Mouse (Mus musculus): ENCODE results near the gene Slc4a8.
"Not testable (repeated sequence)": the region's sequence is repeated elsewhere in the genome, so short reads cannot be mapped to it uniquely, and the experiment has no call there.

Gene Slc4a8

GRCm38 (mm10) chr15:100746478-100747120, 14.9 kb upstream of the Slc4a8 start:
- DNase-seq = no peak

GRCm38 (mm10) chr15:100747121-100747963, 14.2 kb upstream of the Slc4a8 start:
- DNase-seq = no peak

DNA sequence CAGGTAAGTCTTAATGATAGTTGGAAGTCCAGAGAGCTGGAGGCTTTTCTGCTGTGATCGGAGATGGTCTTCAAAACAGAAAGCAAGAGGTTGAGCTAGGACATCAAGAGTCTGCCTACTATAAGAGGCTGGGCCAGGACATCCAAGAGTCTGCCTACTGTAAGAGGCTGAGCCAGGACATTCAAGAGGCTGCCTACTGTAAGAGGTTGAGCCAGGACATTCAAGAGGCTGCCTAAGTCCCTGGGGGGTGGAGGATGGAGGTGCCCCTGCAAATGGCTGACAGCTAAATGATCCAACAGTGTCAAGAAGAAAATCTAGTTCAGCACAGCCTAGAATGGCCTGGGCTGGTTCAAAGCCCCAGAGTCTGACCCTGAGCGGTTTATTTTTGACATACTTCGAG, 13.0 kb upstream of the Slc4a8 start:
- no peak for DNase-seq

GRCm38 (mm10) chr15:100749751-100750538, 11.6 kb upstream of the Slc4a8 start:
- no peak for DNase-seq

- DNase-seq = no peak
Measured at GRCm38 (mm10) chr15:100752439-100752838, 9.1 kb upstream of the Slc4a8 start.

- DNase-seq = no peak
Measured at GRCm38 (mm10) chr15:100753045-100753444, 8.5 kb upstream of the Slc4a8 start.

DNA sequence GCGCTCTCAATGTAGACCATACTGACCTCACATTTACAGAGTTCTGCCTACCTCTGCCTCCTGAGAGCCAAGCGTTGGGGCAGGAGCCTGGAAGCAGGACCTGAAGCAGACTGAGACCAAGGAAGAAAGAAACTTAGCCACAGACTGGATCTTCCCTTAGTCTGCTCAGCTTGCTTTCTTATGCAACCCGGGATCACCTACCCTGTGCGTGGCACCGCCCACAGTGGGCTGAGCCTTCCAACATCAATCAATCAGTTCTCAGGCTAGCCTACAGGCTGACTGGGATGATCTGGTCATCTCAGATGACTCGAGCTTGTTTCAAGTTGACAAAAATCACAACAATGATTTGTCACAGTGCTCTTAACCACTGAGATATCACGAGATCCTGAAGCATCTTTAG, 7.5 kb upstream of the Slc4a8 start:
- no peak for DNase-seq

- DNase-seq = no peak
Measured at GRCm38 (mm10) chr15:100754805-100755497, 6.6 kb upstream of the Slc4a8 start.

GRCm38 (mm10) chr15:100755498-100755859, 6.1 kb upstream of the Slc4a8 start:
- DNase-seq = no peak

DNA sequence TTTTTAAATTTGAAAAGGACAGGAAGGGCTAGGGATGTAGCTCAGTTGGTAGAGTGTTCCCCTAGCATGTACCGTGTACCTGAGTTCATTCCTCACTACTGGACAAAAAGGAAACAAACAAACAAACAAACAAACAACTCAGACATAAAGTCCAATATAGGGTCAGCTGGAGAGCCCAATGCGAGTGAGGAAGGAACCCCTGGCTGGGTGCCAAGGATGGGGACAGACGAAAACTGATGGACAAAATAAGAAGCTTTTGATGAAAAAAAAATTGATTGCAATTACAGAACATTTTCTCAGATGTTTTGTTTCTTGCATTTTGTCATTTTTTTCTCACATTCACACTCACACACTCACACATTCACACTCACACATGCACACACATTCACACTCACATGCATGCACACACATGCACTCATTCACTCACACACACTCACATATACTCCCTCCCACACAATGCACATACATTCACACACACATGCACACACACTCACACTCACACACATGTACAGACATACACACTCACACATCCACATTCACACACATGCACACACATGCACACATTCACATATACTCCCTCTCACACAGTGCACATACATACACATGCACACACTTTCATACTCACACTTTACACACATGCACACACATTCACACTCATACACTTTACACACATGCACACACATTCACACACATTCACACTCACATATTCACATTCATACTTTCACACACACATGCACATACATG, 5.5 kb upstream of the Slc4a8 start:
- DNase-seq = no peak

GRCm38 (mm10) chr15:100757527-100757978, 4.0 kb upstream of the Slc4a8 start:
- DNase-seq = peak; percentile 42

- no peak for DNase-seq
Measured at GRCm38 (mm10) chr15:100759286-100759685, 2.3 kb upstream of the Slc4a8 start.

DNA sequence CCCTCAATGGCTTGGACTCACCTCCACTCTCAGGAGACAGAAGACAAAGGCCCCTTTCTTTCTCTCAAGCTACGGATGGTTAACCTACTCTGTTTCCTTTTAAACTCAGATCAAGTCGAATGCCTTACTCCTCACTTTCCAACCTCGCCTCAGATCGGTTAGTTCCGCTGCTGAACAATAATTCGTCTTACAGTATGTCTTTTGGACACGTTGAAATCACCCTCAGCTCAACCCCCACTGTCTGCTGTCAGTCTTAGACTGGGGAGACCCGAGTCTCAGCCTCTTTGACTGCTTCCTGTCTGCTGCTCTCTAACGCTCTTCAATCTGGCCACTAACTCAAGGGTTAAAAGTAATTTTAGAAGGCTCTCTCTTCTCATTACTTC, 520 bp upstream of the Slc4a8 start:
- DNase-seq = no peak

DNA sequence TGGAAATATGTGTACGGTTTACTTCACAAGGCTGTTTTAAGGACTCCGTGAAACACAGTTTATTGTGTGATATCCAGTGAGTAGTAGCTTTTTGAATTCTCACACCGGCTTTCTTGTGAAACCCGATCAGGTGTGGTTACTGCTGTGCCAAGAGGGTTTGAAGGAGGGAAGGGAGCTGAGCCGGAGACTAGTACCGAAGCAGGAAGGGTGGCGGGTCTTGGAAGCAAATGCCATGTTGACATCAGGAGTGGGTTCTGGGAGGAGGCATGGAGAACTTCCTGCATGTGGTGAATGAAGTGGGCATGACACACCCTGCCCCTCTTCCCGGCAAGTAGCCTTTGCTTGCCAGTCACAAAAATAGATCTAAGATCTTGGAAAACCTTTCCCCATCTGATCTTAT, 1.1 kb downstream of the Slc4a8 start:
- DNase-seq = no peak

DNA sequence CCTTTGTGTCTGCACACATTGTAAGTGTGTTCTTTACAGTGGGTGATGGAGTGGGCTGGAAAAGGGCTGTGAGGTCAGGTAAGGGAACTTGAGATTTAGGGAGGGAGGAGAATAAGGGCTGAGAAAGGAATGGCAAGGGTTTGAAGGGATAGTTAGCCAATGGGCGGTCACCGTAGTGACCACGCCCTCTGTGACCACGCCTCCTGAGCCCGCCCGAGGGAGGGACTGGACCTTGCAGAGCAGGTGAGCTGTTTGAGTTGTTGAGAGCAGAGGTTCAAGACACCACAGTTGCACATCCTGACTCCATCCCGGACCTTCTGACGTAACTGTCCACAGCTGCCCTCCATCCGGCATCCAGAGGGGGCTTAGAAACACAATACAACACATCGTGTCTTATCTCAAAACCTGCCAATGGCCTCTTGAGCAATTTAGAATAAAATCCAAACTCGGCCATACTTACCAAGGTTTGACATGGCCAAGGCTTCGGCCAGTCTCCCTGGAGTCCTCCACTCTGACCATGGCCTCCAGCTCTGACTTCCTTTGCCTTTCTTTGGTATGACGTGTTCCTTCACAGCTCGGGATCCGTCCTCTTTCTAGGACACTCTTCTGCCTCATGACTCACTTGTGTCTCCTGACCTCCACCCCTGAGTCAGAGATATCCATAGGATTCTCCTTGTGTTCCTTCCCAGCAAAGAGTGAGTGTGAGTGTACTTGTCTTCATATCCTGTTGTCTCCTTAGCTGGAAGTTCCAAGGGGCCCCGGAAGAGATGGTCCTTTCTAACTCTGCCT, 2.8 kb downstream of the Slc4a8 start:
- DNase-seq = no peak

GRCm38 (mm10) chr15:100766826-100767225, 5.3 kb downstream of the Slc4a8 start:
- DNase-seq = no peak

- no peak for DNase-seq
Measured at GRCm38 (mm10) chr15:100767851-100768250, 6.3 kb downstream of the Slc4a8 start.

GRCm38 (mm10) chr15:100769023-100769422, 7.5 kb downstream of the Slc4a8 start:
- DNase-seq = not testable (repeated sequence)

GRCm38 (mm10) chr15:100770338-100770737, 8.8 kb downstream of the Slc4a8 start:
- DNase-seq = no peak

- DNase-seq = no peak
Measured at GRCm38 (mm10) chr15:100772685-100773084, 11.1 kb downstream of the Slc4a8 start.

DNA sequence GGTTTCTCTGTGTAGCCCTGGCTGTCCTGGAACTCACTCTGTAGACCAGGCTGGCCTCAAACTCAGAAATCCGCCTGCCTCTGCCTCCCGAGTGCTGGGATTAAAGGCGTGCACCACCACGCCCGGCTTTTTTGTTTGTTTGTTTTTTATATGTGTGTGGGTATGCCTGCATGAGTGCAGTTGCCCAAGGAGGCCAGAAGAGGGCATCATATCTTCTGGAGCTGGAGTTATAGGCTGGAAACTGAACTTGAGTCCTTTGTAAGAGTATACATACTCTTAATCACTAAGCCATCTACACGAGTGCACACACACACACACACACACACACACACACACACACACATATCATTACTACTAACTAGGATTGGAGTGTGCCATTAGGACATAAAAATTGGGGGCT, 12.3 kb downstream of the Slc4a8 start:
- DNase-seq = not testable (repeated sequence)

Measured in layer of hippocampus, adult 9-11 months (tissue).